ENCODE assay signal across 19 mouse cellular contexts in genomic region chr2:58787360-58787759, GRCm38 (mm10).
DNase-seq lines count a peak whose midpoint lies in the region; ATAC-seq lines count a peak whose summit lies in the region.
"Had no signal": no experiment of that assay in that cellular context is flagged by ENCODE, and none has a peak within 500 bp of the region (broad histone marks: within the 10 kb centered on the region; RNA-seq: fewer than 3 reads in every experiment).

No protein-coding gene starts in this region.

- H3K4me2 ChIP-seq in forebrain, embryonic 12.5 days: no peak overlapping the region
- no peak overlapping the region for H3K4me2 ChIP-seq in lung, embryonic 16.5 days (ENCODE audit: low read depth, low read length)
- H3K4me2 ChIP-seq in forebrain, embryonic 15.5 days (replicated peaks): no peak overlapping the region
- H3K4me2 ChIP-seq: embryonic facial prominence, embryonic 13.5 days; hindbrain, embryonic 14.5 days; kidney, embryonic 15.5 days; limb, embryonic 15.5 days had no signal

- no peaks in the 10 kb centered on the region for H3K27me3 ChIP-seq in forebrain, embryonic 12.5 days
- no peaks in the 10 kb centered on the region for H3K27me3 ChIP-seq in forebrain, embryonic 10.5 days (ENCODE audit: poor library complexity, severe bottlenecking)
- H3K27me3 ChIP-seq in lung, embryonic 16.5 days (ENCODE audit: control insufficient read depth, insufficient read depth, low read depth, low read length): no peaks in the 10 kb centered on the region
- no peaks in the 10 kb centered on the region for H3K27me3 ChIP-seq in forebrain, embryonic 15.5 days
- H3K27me3 ChIP-seq: embryonic facial prominence, embryonic 13.5 days; kidney, embryonic 15.5 days; limb, embryonic 15.5 days had no signal

- H3K9ac ChIP-seq in forebrain, embryonic 12.5 days: no peak overlapping the region
- no peak overlapping the region for H3K9ac ChIP-seq in lung, embryonic 16.5 days (ENCODE audit: low read length)
- no peak overlapping the region for H3K9ac ChIP-seq in forebrain, embryonic 15.5 days (replicated peaks)
- H3K9ac ChIP-seq: embryonic facial prominence, embryonic 13.5 days; hindbrain, embryonic 14.5 days; kidney, embryonic 15.5 days; limb, embryonic 15.5 days; liver, postnatal 0 days had no signal

- no peaks in the 10 kb centered on the region for H3K9me3 ChIP-seq in forebrain, embryonic 12.5 days
- H3K9me3 ChIP-seq in forebrain, embryonic 10.5 days: no peaks in the 10 kb centered on the region
- H3K9me3 ChIP-seq in lung, embryonic 16.5 days (ENCODE audit: control insufficient read depth, low read length): no peaks in the 10 kb centered on the region
- no peaks in the 10 kb centered on the region for H3K9me3 ChIP-seq in forebrain, embryonic 15.5 days
- H3K9me3 ChIP-seq: embryonic facial prominence, embryonic 13.5 days; kidney, embryonic 15.5 days; limb, embryonic 15.5 days had no signal

- WGBS in forebrain, embryonic 12.5 days: 41% methylated on average over 7 of the region's 7 CpGs
- 57% methylated on average over 7 of the region's 7 CpGs for WGBS in forebrain, embryonic 10.5 days
- 42% methylated on average over 7 of the region's 7 CpGs for WGBS in lung, embryonic 16.5 days
- WGBS in forebrain, embryonic 15.5 days: 14% methylated on average over 7 of the region's 7 CpGs

- H3K4me1 ChIP-seq in forebrain, embryonic 12.5 days: peaks cover 10% of the 10 kb centered on the region; the same call in 1 of the 2 replicates
- H3K4me1 ChIP-seq in forebrain, embryonic 10.5 days: peaks cover 14% of the 10 kb centered on the region
- peaks cover 23% of the 10 kb centered on the region for H3K4me1 ChIP-seq in lung, embryonic 16.5 days (replicated peaks; ENCODE audit: control insufficient read depth, insufficient read depth, low read length)
- H3K4me1 ChIP-seq in forebrain, embryonic 15.5 days: peaks cover 16% of the 10 kb centered on the region
- H3K4me1 ChIP-seq: kidney, embryonic 15.5 days had no signal

- DNase-seq in forebrain, embryonic 10.5 days (ENCODE audit: extremely low spot score, low spot score): no peak
- DNase-seq in lung, postnatal 10 days: no peak
- DNase-seq in adrenal gland, postnatal 14 days: peak; percentile 32
- no peak for DNase-seq in kidney, postnatal 10 days
- DNase-seq in kidney, adult 9 months: no peak
- DNase-seq: cerebellum, adult 8-10 months; gastrocnemius, postnatal 14 days; heart, adult 18-20 months; heart, postnatal 36 days; liver, postnatal 0 days had no signal

- ATAC-seq in forebrain, embryonic 12.5 days (ENCODE audit: low FRiP score): peak; percentile 44; the same call in 1 of the 2 replicates
- ATAC-seq in lung, embryonic 16.5 days (ENCODE audit: low read depth): no peak
- ATAC-seq in forebrain, embryonic 15.5 days (replicated peaks): peak; percentile 66
- ATAC-seq: intestine, embryonic 16.5 days had no signal

- no peaks in the 10 kb centered on the region for H3K36me3 ChIP-seq in forebrain, embryonic 12.5 days (replicated peaks)
- no peaks in the 10 kb centered on the region for H3K36me3 ChIP-seq in forebrain, embryonic 10.5 days (replicated peaks)
- H3K36me3 ChIP-seq in lung, embryonic 16.5 days (ENCODE audit: control insufficient read depth, insufficient read depth, low read length): no peaks in the 10 kb centered on the region
- no peaks in the 10 kb centered on the region for H3K36me3 ChIP-seq in forebrain, embryonic 15.5 days
- H3K36me3 ChIP-seq: embryonic facial prominence, embryonic 13.5 days; kidney, embryonic 15.5 days; limb, embryonic 15.5 days had no signal

- H3K27ac ChIP-seq in forebrain, embryonic 12.5 days: no peak overlapping the region
- H3K27ac ChIP-seq in forebrain, embryonic 10.5 days: no peak overlapping the region
- peak overlapping the region; percentile 79 for H3K27ac ChIP-seq in lung, embryonic 16.5 days (ENCODE audit: low read length)
- H3K27ac ChIP-seq in forebrain, embryonic 15.5 days (replicated peaks): no peak overlapping the region
- H3K27ac ChIP-seq: embryonic facial prominence, embryonic 13.5 days; hindbrain, embryonic 14.5 days; kidney, embryonic 15.5 days; limb, embryonic 15.5 days; stomach, postnatal 0 days had no signal

- no peak overlapping the region for H3K4me3 ChIP-seq in forebrain, embryonic 12.5 days (replicated peaks)
- no peak overlapping the region for H3K4me3 ChIP-seq in forebrain, embryonic 10.5 days
- H3K4me3 ChIP-seq in lung, embryonic 16.5 days (ENCODE audit: low read length): no peak overlapping the region
- H3K4me3 ChIP-seq in forebrain, embryonic 15.5 days: no peak overlapping the region
- H3K4me3 ChIP-seq: embryonic facial prominence, embryonic 13.5 days; kidney, embryonic 15.5 days; limb, embryonic 15.5 days had no signal
